8 mouse cellular contexts compared by ENCODE assay signal in genomic region chr11:86993041-86994037, GRCm38 (mm10). TPM values are rescaled to one million over a fixed set of nuclear protein-coding genes. Genes with fewer than 3 reads are reported as not detected.
DNase-seq lines count a peak whose midpoint lies in the region; ATAC-seq and TF ChIP-seq lines count a peak whose summit lies in the region.

TSS of gene Ypel2 (minus strand) at chr11:86993707.

- WGBS in heart, embryonic 12.5 days: under 1% methylated on average over 96 of the region's 96 CpGs
- WGBS in kidney, embryonic 16.5 days: under 1% methylated on average over 90 of the region's 96 CpGs
- WGBS in liver, adult 2 months: under 1% methylated on average over 96 of the region's 96 CpGs

- H3K36me3 ChIP-seq in C2C12 (ENCODE audit: control insufficient read depth, insufficient read depth): no peaks in the 10 kb centered on the region
- H3K36me3 ChIP-seq in heart, embryonic 12.5 days: peaks cover 5% of the 10 kb centered on the region; the same call in 1 of the 2 replicates
- H3K36me3 ChIP-seq in kidney, embryonic 16.5 days (ENCODE audit: insufficient read depth, low read length): no peaks in the 10 kb centered on the region
- 0 out of 2 replicates have a peak, but pooled peaks cover 2% of the 10 kb centered on the region for H3K36me3 ChIP-seq in liver, adult 2 months (ENCODE audit: control insufficient read depth, insufficient read depth, low read length)

- H3K4me2 ChIP-seq in heart, embryonic 12.5 days: peak within 1 kb of the TSS; percentile 85
- peak within 1 kb of the TSS; percentile 84 for H3K4me2 ChIP-seq in kidney, embryonic 16.5 days (replicated peaks; ENCODE audit: low read depth, low read length)

- no peak for TF ChIP-seq CTCF in C2C12 (IDR thresholded peaks at IDR 0.05; ENCODE audit: control insufficient read depth, insufficient read depth, insufficient read length)
- TF ChIP-seq CTCF in bone marrow macrophage, adult 2 months (IDR thresholded peaks at IDR 0.05; ENCODE audit: low read depth, low read length): no peak
- no peak for TF ChIP-seq CTCF in embryonic fibroblast, embryonic 13.5 days (IDR thresholded peaks at IDR 0.05; ENCODE audit: borderline replicate concordance, insufficient read depth, low read length)
- TF ChIP-seq CTCF in liver, adult 2 months (IDR thresholded peaks at IDR 0.05; ENCODE audit: low read depth, low read length): 0 out of 2 replicates have a peak, but pooled peaks have one; percentile 8

- H3K4me3 ChIP-seq in C2C12 (ENCODE audit: insufficient read depth, poor library complexity, severe bottlenecking): peak within 1 kb of the TSS; percentile 49
- H3K4me3 ChIP-seq in bone marrow macrophage, adult 2 months (ENCODE audit: insufficient read depth, low read length): peak within 1 kb of the TSS; percentile 77
- H3K4me3 ChIP-seq in embryonic fibroblast, embryonic 13.5 days (ENCODE audit: insufficient read depth, low read length): peak within 1 kb of the TSS; percentile 87
- H3K4me3 ChIP-seq in heart, embryonic 12.5 days: peak within 1 kb of the TSS; percentile 78
- H3K4me3 ChIP-seq in kidney, embryonic 16.5 days (ENCODE audit: low read length): peak within 1 kb of the TSS; percentile 97
- H3K4me3 ChIP-seq in liver, adult 2 months (ENCODE audit: insufficient read depth, low read depth, low read length): peak within 1 kb of the TSS; percentile 78

- ATAC-seq in heart, embryonic 12.5 days (ENCODE audit: insufficient number of reproducible peaks, low FRiP score): peak; percentile 97
- peak; percentile 100 for ATAC-seq in kidney, embryonic 16.5 days (ENCODE audit: low FRiP score, low TSS enrichment)
- peak; percentile 79 for ATAC-seq in monocyte, adult 5-6 weeks (replicated peaks; ENCODE audit: insufficient number of reproducible peaks, low FRiP score, low TSS enrichment, poor library complexity, severe bottlenecking)

- no peaks in the 10 kb centered on the region for H3K79me2 ChIP-seq in C2C12 (ENCODE audit: control insufficient read depth, insufficient read depth)
- H3K79me2 ChIP-seq in liver, adult 2 months (ENCODE audit: control insufficient read depth, insufficient read depth, low read length): peaks cover 27% of the 10 kb centered on the region

- H3K4me1 ChIP-seq in bone marrow macrophage, adult 2 months (ENCODE audit: control insufficient read depth, insufficient read depth, low read length): peaks cover 38% of the 10 kb centered on the region
- H3K4me1 ChIP-seq in embryonic fibroblast, embryonic 13.5 days (ENCODE audit: control insufficient read depth, insufficient read depth, low read length): no peaks in the 10 kb centered on the region
- H3K4me1 ChIP-seq in heart, embryonic 12.5 days (replicated peaks): peaks cover 50% of the 10 kb centered on the region
- H3K4me1 ChIP-seq in kidney, embryonic 16.5 days (ENCODE audit: insufficient read depth, low read length): peaks cover 36% of the 10 kb centered on the region
- peaks cover 17% of the 10 kb centered on the region for H3K4me1 ChIP-seq in liver, adult 2 months (ENCODE audit: control insufficient read depth, insufficient read depth, low read length)

- no peaks in the 10 kb centered on the region for H3K79me3 ChIP-seq in C2C12 (ENCODE audit: low read depth)

- DNase-seq in liver, adult 2 months (ENCODE audit: extremely low read depth, low read depth, low spot score): peak; percentile 85
- DNase-seq in spleen, postnatal 36 days (ENCODE audit: low spot score in 2 of 2): peak; percentile 87 to 91

- H3K27ac ChIP-seq in bone marrow macrophage, adult 2 months (ENCODE audit: insufficient read depth, low read depth, low read length): peak within 1 kb of the TSS; percentile 40
- no peak within 1 kb of the TSS for H3K27ac ChIP-seq in embryonic fibroblast, embryonic 13.5 days (ENCODE audit: insufficient read depth, low read length)
- H3K27ac ChIP-seq in heart, embryonic 12.5 days (ENCODE audit: poor library complexity, severe bottlenecking): peak within 1 kb of the TSS; percentile 93
- peak within 1 kb of the TSS; percentile 95 for H3K27ac ChIP-seq in kidney, embryonic 16.5 days (ENCODE audit: low read length)
- peak within 1 kb of the TSS; percentile 88 for H3K27ac ChIP-seq in liver, adult 2 months (replicated peaks; ENCODE audit: insufficient read depth, low read depth, low read length)

- no peaks in the 10 kb centered on the region for H3K9me3 ChIP-seq in heart, embryonic 12.5 days (replicated peaks)
- no peaks in the 10 kb centered on the region for H3K9me3 ChIP-seq in kidney, embryonic 16.5 days (ENCODE audit: low read length)

- TF ChIP-seq POLR2A in bone marrow macrophage, adult 2 months (IDR thresholded peaks at IDR 0.05; ENCODE audit: borderline replicate concordance, low read depth, low read length): no peak
- TF ChIP-seq POLR2A in embryonic fibroblast, embryonic 13.5 days (IDR thresholded peaks at IDR 0.05; ENCODE audit: low read depth, low read length): peak; percentile 54
- peak; percentile 78 for TF ChIP-seq POLR2A in liver, adult 2 months (IDR thresholded peaks at IDR 0.05; ENCODE audit: extremely low read depth, insufficient read depth, low read length)

- H3K9ac ChIP-seq in heart, embryonic 12.5 days: peak within 1 kb of the TSS; percentile 92
- peak within 1 kb of the TSS; percentile 87 for H3K9ac ChIP-seq in kidney, embryonic 16.5 days (replicated peaks; ENCODE audit: low read length)
- peak within 1 kb of the TSS; percentile 95 for H3K9ac ChIP-seq in liver, adult 2 months (ENCODE audit: low read depth, low read length)

- no peaks in the 10 kb centered on the region for H3K27me3 ChIP-seq in C2C12 (ENCODE audit: control insufficient read depth, insufficient read depth, insufficient read length)
- H3K27me3 ChIP-seq in heart, embryonic 12.5 days (replicated peaks): no peaks in the 10 kb centered on the region
- H3K27me3 ChIP-seq in kidney, embryonic 16.5 days (ENCODE audit: insufficient read depth, low read length): no peaks in the 10 kb centered on the region
- H3K27me3 ChIP-seq in liver, adult 2 months (ENCODE audit: control insufficient read depth, insufficient read depth, low read length): no peaks in the 10 kb centered on the region

- H3ac ChIP-seq in C2C12 (ENCODE audit: control insufficient read depth, insufficient read length, low read depth): peak within 1 kb of the TSS; percentile 50

TF ChIP-seq in C2C12, 6 proteins besides CTCF, POLR2A, EP300 and RAD21:
- TF ChIP-seq USF1 (IDR thresholded peaks at IDR 0.05; ENCODE audit: low read depth) (peak; percentile 70), MYOD1 (IDR thresholded peaks at IDR 0.05; ENCODE audit: control insufficient read depth, insufficient read length, low read depth) (no peak)

RNA-seq across cellular contexts. Expression of gene Ypel2, which starts in this region (rescaled TPM):
- 0.14 TPM for polyA plus RNA-seq in C2C12 (2012; fragmentation: generic; extraction: Trizol)
- 19.5 and 19.8 TPM in 2 replicates for polyA plus RNA-seq in bone marrow macrophage, adult 2 months (2012; ENCODE audit: insufficient read depth, insufficient read length, missing spikeins)
- polyA plus RNA-seq in embryonic fibroblast, embryonic 13.5 days (2011; ENCODE audit: insufficient read length, low read depth, missing spikeins): 10.2 and 10.4 TPM in 2 replicates
- polyA plus RNA-seq in heart, embryonic 12.5 days (2016; fragmentation: Nextera tagmentation; extraction: Ambion mirVana): 24.0 and 25.8 TPM in 2 replicates
- polyA plus RNA-seq in kidney, embryonic 16.5 days (2015; fragmentation: Nextera tagmentation; extraction: Ambion mirVana): 11.6 and 13.2 TPM in 2 replicates
- total RNA-seq in liver, adult 2 months (2014; rRNA removed): 6.2 and 9.7 TPM in 2 replicates
- 5.1 and 6.6 TPM in 2 replicates for polyA plus RNA-seq in liver, adult 2 months (2012; rRNA removed)
- total RNA-seq in monocyte, adult 5-6 weeks (2017): 4.2 to 10.7 TPM (median 6.5 TPM) in 3 replicates
